Mouse (Mus musculus): ENCODE measurements around the gene Gm11541. TPM values are rescaled to one million over a fixed set of nuclear protein-coding genes. Genes with fewer than 3 reads are reported as not detected.

Gm11541 gene
- polyA plus RNA-seq, 1 experiment from 2014 or later, result 0.07 TPM

DNA sequence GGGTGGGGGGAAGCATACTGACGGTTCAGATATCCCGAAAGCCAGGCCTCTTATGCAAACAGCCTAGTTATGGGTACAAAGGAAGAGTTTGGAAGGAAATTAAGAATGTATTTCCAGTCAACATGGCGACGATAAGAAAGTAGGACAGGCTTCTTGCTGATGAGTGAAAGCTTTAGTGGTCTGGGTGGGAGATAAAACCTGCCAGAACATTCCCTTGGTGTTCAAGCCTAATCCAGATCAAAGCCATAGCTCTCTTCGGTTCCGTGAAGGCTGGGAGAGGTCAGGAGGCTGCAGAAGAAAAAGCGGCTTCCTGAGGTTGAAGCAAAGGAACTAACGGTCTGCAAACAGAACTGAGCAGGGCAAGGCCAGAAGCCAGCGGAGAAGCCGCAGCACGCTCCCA is 12.9 kb upstream of the Gm11541 start:
- no peak for ATAC-seq
- 26% methylated on average over 11 of the region's 11 CpGs for WGBS
- Histone ChIP-seq H3K27me3 (replicated peaks; ENCODE audit: control insufficient read depth, insufficient read depth, low read length) (no peaks in the 10 kb centered on the region), H3K9ac (ENCODE audit: low read depth, low read length) (no peak overlapping the region), H3K4me3 (ENCODE audit: low read depth, low read length) (no peak overlapping the region), H3K4me2 (replicated peaks; ENCODE audit: low read depth) (peak overlapping the region; percentile 51), H3K36me3 (ENCODE audit: control insufficient read depth, insufficient read depth) (no peaks in the 10 kb centered on the region), H3K4me1 (replicated peaks; ENCODE audit: control insufficient read depth, insufficient read depth, low read length) (no peaks in the 10 kb centered on the region), H3K27ac (ENCODE audit: low read depth, low read length) (no peak overlapping the region), H3K9me3 (ENCODE audit: control insufficient read depth) (0 out of 2 replicates have a peak, but pooled peaks cover 3% of the 10 kb centered on the region)
- no peak for TF ChIP-seq CTCF (IDR thresholded peaks at IDR 0.05; ENCODE audit: low read depth)

DNA sequence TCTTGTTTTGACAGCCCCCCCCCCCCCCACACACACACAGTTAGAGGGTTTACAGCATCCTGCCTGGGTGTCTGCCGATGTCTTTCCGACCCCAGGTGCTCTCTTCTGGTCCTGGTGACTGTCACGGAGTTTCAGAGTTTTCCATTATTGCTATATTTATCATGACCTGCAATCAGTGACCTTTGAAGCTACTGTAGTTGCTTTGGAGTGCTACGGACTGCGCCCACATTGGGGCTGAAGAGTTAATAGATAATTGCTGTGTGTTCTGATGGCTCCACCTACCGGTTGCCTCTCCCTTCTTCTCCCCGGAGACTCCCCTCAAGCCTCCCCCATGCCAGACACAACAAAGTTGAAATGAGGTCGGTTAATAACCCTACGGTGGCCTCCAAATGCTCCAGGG is 12.5 kb upstream of the Gm11541 start:
- Histone ChIP-seq H3K27me3 (replicated peaks; ENCODE audit: control insufficient read depth, insufficient read depth, low read length) (no peaks in the 10 kb centered on the region), H3K9me3 (ENCODE audit: control insufficient read depth) (0 out of 2 replicates have a peak, but pooled peaks cover 3% of the 10 kb centered on the region), H3K36me3 (ENCODE audit: control insufficient read depth, insufficient read depth) (no peaks in the 10 kb centered on the region), H3K4me1 (replicated peaks; ENCODE audit: control insufficient read depth, insufficient read depth, low read length) (no peaks in the 10 kb centered on the region), H3K4me3 (ENCODE audit: low read depth, low read length) (no peak overlapping the region), H3K27ac (ENCODE audit: low read depth, low read length) (no peak overlapping the region), H3K9ac (ENCODE audit: low read depth, low read length) (no peak overlapping the region), H3K4me2 (replicated peaks; ENCODE audit: low read depth) (peak overlapping the region; percentile 51)
- 2% methylated on average over 9 of the region's 9 CpGs for WGBS
- peak; percentile 82 for TF ChIP-seq CTCF (IDR thresholded peaks at IDR 0.05; ENCODE audit: low read depth)
- peak; percentile 74 for ATAC-seq

DNA sequence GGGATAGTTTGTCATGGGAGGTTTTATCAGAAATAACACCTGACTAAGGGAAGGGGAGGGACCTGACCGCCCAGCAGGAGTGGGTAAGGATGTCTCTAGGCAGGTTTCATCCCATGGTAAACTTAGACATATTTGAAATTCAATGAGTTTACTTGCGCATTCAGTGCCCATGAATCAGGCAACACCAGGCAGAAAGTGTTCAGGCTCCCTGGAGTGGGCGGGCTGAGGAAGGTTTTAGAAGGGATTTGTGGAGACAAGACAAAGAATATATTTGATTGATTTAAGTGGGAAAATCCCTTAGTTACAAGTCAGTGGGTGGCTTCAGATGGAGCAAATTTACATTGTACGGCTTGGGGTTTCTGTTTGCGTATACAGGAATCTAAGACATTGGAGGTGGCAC is 11.3 kb upstream of the Gm11541 start:
- TF ChIP-seq CTCF (IDR thresholded peaks at IDR 0.05; ENCODE audit: low read depth), result no peak
- Histone ChIP-seq H3K4me3 (ENCODE audit: low read depth, low read length) (no peak overlapping the region), H3K9me3 (ENCODE audit: control insufficient read depth) (0 out of 2 replicates have a peak, but pooled peaks cover 3% of the 10 kb centered on the region), H3K9ac (ENCODE audit: low read depth, low read length) (no peak overlapping the region), H3K36me3 (ENCODE audit: control insufficient read depth, insufficient read depth) (no peaks in the 10 kb centered on the region), H3K4me2 (replicated peaks; ENCODE audit: low read depth) (no peak overlapping the region), H3K4me1 (replicated peaks; ENCODE audit: control insufficient read depth, insufficient read depth, low read length) (no peaks in the 10 kb centered on the region), H3K27ac (ENCODE audit: low read depth, low read length) (no peak overlapping the region), H3K27me3 (replicated peaks; ENCODE audit: control insufficient read depth, insufficient read depth, low read length) (no peaks in the 10 kb centered on the region)
- 78% methylated on average over 5 of the region's 5 CpGs for WGBS
- no peak for ATAC-seq

DNA sequence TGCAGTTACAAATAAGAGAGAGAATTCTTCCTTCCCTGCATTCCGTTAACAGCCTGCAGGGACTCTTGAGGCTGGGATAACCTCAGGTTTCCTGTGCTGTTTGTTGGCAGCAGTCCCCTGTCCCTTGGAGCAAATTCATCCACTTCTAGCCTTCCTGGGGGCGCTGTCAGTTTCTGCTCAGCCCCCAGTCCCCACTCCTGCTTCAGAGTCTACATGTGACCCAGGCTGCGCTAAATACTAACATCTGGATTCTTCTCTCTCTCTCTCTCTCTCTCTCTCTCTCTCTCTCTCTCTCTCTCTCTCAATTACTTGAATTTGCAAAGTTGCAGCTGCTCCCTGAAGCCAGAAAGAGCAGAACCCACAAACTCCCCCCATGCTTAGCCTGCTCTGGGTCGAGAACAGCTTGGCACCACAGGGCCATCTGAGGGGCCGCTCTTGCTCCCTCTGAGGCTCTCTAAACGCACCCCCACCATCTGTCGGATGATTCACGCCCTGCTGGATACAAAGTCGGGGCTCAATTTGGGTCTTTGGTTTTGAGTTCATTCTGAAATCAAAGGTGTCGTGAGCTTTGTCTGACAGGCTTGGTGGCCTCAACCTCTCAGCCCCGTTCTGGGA is 9.1 kb upstream of the Gm11541 start:
- Histone ChIP-seq H3K4me1 (replicated peaks; ENCODE audit: control insufficient read depth, insufficient read depth, low read length) (no peaks in the 10 kb centered on the region), H3K36me3 (ENCODE audit: control insufficient read depth, insufficient read depth) (no peaks in the 10 kb centered on the region), H3K4me2 (replicated peaks; ENCODE audit: low read depth) (no peak overlapping the region), H3K27ac (ENCODE audit: low read depth, low read length) (no peak overlapping the region), H3K9ac (ENCODE audit: low read depth, low read length) (no peak overlapping the region), H3K27me3 (replicated peaks; ENCODE audit: control insufficient read depth, insufficient read depth, low read length) (no peaks in the 10 kb centered on the region), H3K9me3 (ENCODE audit: control insufficient read depth) (0 out of 2 replicates have a peak, but pooled peaks cover 3% of the 10 kb centered on the region), H3K4me3 (ENCODE audit: low read depth, low read length) (no peak overlapping the region)
- TF ChIP-seq CTCF (IDR thresholded peaks at IDR 0.05; ENCODE audit: low read depth), result no peak
- ATAC-seq, result no peak
- 37% methylated on average over 11 of the region's 11 CpGs for WGBS

DNA sequence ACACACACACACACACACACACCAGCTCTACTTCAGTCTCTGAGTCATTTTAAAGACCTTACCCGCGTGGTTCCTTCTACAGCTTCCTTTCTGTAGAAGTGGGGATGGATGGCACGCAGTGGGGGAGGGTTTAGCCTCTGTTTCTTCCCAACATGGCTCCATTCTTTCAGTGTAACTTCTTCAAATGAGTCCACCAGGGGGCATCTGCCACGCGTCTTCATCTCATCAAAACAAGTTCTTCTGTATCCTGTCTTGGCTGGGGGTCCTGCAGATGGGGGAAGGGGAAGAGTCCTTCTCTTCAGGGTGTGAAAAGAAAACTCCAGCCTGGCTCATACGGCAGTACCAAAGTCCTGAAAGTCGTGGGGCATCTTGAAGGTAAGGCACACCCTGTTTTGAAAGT is 279 bp downstream of the Gm11541 start:
- H3K4me1 ChIP-seq (replicated peaks; ENCODE audit: control insufficient read depth, insufficient read depth, low read length), result no peaks in the 10 kb centered on the region
- peak; percentile 55 for TF ChIP-seq CTCF (IDR thresholded peaks at IDR 0.05; ENCODE audit: low read depth)
- 50% methylated on average over 7 of the region's 7 CpGs for WGBS
- H3K9ac ChIP-seq (ENCODE audit: low read depth, low read length), result no peak overlapping the region
- no peaks in the 10 kb centered on the region for H3K36me3 ChIP-seq (ENCODE audit: control insufficient read depth, insufficient read depth)
- 0 out of 2 replicates have a peak, but pooled peaks cover 6% of the 10 kb centered on the region for H3K27me3 ChIP-seq (replicated peaks; ENCODE audit: control insufficient read depth, insufficient read depth, low read length)
- H3K9me3 ChIP-seq (ENCODE audit: control insufficient read depth), result no peaks in the 10 kb centered on the region
- no peak overlapping the region for H3K4me3 ChIP-seq (ENCODE audit: low read depth, low read length)
- ATAC-seq, result no peak
- H3K4me2 ChIP-seq (replicated peaks; ENCODE audit: low read depth), result no peak overlapping the region
- H3K27ac ChIP-seq (ENCODE audit: low read depth, low read length), result no peak overlapping the region

DNA sequence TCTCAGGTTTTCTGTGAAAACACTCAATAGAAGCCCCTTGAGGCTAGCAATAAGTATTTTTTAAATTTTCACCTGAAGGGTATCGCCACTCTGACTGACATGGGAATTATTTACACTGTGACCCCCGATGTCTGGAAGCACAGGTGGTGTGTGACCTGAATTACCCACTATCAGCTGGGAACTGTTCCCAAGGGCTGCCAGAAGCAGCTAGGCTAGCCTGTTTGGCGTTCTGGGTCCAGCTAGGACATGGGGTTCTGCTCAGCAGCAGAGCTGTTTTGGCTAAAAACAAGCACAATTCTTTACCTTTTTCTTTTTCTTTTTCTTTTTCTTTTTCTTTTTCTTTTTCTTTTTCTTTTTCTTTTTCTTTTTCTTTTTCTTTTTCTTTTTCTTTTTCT is 2.1 kb downstream of the Gm11541 start:
- Histone ChIP-seq H3K9me3 (ENCODE audit: control insufficient read depth) (no peaks in the 10 kb centered on the region), H3K27ac (ENCODE audit: low read depth, low read length) (no peak overlapping the region), H3K9ac (ENCODE audit: low read depth, low read length) (no peak overlapping the region), H3K36me3 (ENCODE audit: control insufficient read depth, insufficient read depth) (no peaks in the 10 kb centered on the region), H3K4me2 (replicated peaks; ENCODE audit: low read depth) (peak overlapping the region; percentile 37; the same call in 1 of the 2 replicates), H3K27me3 (replicated peaks; ENCODE audit: control insufficient read depth, insufficient read depth, low read length) (0 out of 2 replicates have a peak, but pooled peaks cover 6% of the 10 kb centered on the region), H3K4me1 (replicated peaks; ENCODE audit: control insufficient read depth, insufficient read depth, low read length) (no peaks in the 10 kb centered on the region), H3K4me3 (ENCODE audit: low read depth, low read length) (no peak overlapping the region)
- no peak for TF ChIP-seq CTCF (IDR thresholded peaks at IDR 0.05; ENCODE audit: low read depth)
- WGBS, result 29% methylated on average over 3 of the region's 3 CpGs
- no peak for ATAC-seq

Measured in intestine, postnatal 0 days (tissue).